9 mouse cellular contexts compared by ENCODE assay signal in the genomic region with DNA sequence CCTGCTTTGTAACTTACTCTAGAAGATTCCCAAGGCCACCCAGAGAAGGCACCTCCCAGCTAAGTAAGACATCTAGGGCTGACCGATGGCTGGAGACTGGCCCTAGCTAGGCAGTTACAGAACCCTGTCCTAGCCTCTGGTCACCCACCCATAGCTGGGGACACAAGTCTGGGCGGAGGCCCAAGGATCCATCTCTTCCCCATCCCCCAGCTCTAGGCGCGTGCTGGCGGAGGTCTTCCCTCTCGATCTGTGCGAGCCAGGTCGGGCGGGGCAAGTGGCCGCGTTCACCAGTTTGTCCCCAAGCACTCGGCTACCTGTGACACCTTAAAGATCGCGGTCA. TPM values are rescaled to one million over a fixed set of nuclear protein-coding genes. Genes with fewer than 3 reads are reported as not detected.
DNase-seq lines count a peak whose midpoint lies in the region; ATAC-seq lines count a peak whose summit lies in the region.
"Had no signal": no experiment of that assay in that cellular context is flagged by ENCODE, and none has a peak within 500 bp of the region (broad histone marks: within the 10 kb centered on the region; RNA-seq: fewer than 3 reads in every experiment).

No protein-coding gene starts in this region.

- H3K4me2 ChIP-seq in intestine, embryonic 16.5 days (ENCODE audit: low read depth, low read length), result peak overlapping the region; percentile 95

- H3K36me3 ChIP-seq in intestine, embryonic 16.5 days (ENCODE audit: control insufficient read depth, insufficient read depth, low read length), result no peaks in the 10 kb centered on the region
- no peaks in the 10 kb centered on the region for H3K36me3 ChIP-seq in midbrain, embryonic 10.5 days

- H3K27me3 ChIP-seq in intestine, embryonic 16.5 days (replicated peaks; ENCODE audit: control insufficient read depth, insufficient read depth, low read length), result no peaks in the 10 kb centered on the region
- peaks cover 27% of the 10 kb centered on the region for H3K27me3 ChIP-seq in midbrain, embryonic 10.5 days (ENCODE audit: low read depth, poor library complexity, severe bottlenecking)

- no peak overlapping the region for H3K27ac ChIP-seq in intestine, embryonic 16.5 days (ENCODE audit: low read length)
- H3K27ac ChIP-seq in midbrain, embryonic 10.5 days (replicated peaks), result peak overlapping the region; percentile 77

- H3K9ac ChIP-seq in intestine, embryonic 16.5 days (ENCODE audit: low read depth, low read length), result peak overlapping the region; percentile 73

- peak; percentile 37 for ATAC-seq in intestine, embryonic 16.5 days

- peaks cover 6% of the 10 kb centered on the region; the same call in 1 of the 2 replicates for H3K4me1 ChIP-seq in intestine, embryonic 16.5 days (ENCODE audit: control insufficient read depth, insufficient read depth, low read length)
- peaks cover 24% of the 10 kb centered on the region for H3K4me1 ChIP-seq in midbrain, embryonic 10.5 days

- 2% methylated on average over 14 of the region's 14 CpGs for WGBS in intestine, embryonic 16.5 days
- 3% methylated on average over 14 of the region's 14 CpGs for WGBS in midbrain, embryonic 10.5 days

- H3K4me3 ChIP-seq in intestine, embryonic 16.5 days (ENCODE audit: low read length), result peak overlapping the region; percentile 62
- peak overlapping the region; percentile 69 for H3K4me3 ChIP-seq in midbrain, embryonic 10.5 days

- H3K9me3 ChIP-seq in intestine, embryonic 16.5 days (ENCODE audit: control insufficient read depth, low read length), result no peaks in the 10 kb centered on the region
- no peaks in the 10 kb centered on the region for H3K9me3 ChIP-seq in midbrain, embryonic 10.5 days (replicated peaks)

- DNase-seq in cerebellum, adult 9-10 months, result peak; percentile 39
- DNase-seq in cerebellum, postnatal 36 days, result no peak
- DNase-seq in urinary bladder, postnatal 25 days (ENCODE audit: low spot score), result peak; percentile 9
- no peak for DNase-seq in urinary bladder, adult 2 months (ENCODE audit: low spot score)
- no peak for DNase-seq in midbrain, embryonic 10.5 days (ENCODE audit: low spot score)
- no peak for DNase-seq in layer of hippocampus, adult 8-10 months (ENCODE audit: low spot score in 2 of 2)
- no peak for DNase-seq in urinary bladder, postnatal 14 days (ENCODE audit: low spot score)

RNA-seq across cellular contexts. Expression of a gene that starts 0.5 kb away (rescaled TPM):
- 2.9 and 4.0 TPM in 2 replicates for polyA plus RNA-seq in urinary bladder, adult 2 months (2012; rRNA removed)
- 3.3 TPM in 2 replicates for polyA plus RNA-seq in intestine, embryonic 16.5 days (2015; fragmentation: Nextera tagmentation; extraction: Ambion mirVana)
- polyA plus RNA-seq in midbrain, embryonic 10.5 days (2016; fragmentation: Nextera tagmentation; extraction: Ambion mirVana), result 2.3 and 3.2 TPM in 2 replicates
- total RNA-seq in layer of hippocampus, adult 8-10 months (2022), result 1 to 10 TPM; 4.5 to 7.7 (median 5.4) TPM

RNA-seq across cellular contexts. Expression of a gene that starts 40.1 kb away (rescaled TPM):
- polyA plus RNA-seq in urinary bladder, adult 2 months (2012; rRNA removed), result not detected in 2 replicates
- not detected in 2 replicates for polyA plus RNA-seq in intestine, embryonic 16.5 days (2015; fragmentation: Nextera tagmentation; extraction: Ambion mirVana)
- not detected in 2 replicates for polyA plus RNA-seq in midbrain, embryonic 10.5 days (2016; fragmentation: Nextera tagmentation; extraction: Ambion mirVana)
- total RNA-seq in layer of hippocampus, adult 8-10 months (2022), result not detected
- polyA plus RNA-seq: gonadal fat pad, adult 2 months had no signal

RNA-seq across cellular contexts. Expression of a gene that starts 49.2 kb away (rescaled TPM):
- polyA plus RNA-seq in urinary bladder, adult 2 months (2012; rRNA removed), result not detected in 2 replicates
- polyA plus RNA-seq in intestine, embryonic 16.5 days (2015; fragmentation: Nextera tagmentation; extraction: Ambion mirVana), result not detected in 2 replicates
- not detected in 2 replicates for polyA plus RNA-seq in midbrain, embryonic 10.5 days (2016; fragmentation: Nextera tagmentation; extraction: Ambion mirVana)
- not detected for total RNA-seq in layer of hippocampus, adult 8-10 months (2022)
- polyA plus RNA-seq: gonadal fat pad, adult 2 months had no signal

RNA-seq across cellular contexts. Expression of a gene that starts 55.2 kb away (rescaled TPM):
- polyA plus RNA-seq in urinary bladder, adult 2 months (2012; rRNA removed), result not detected in 2 replicates
- polyA plus RNA-seq in intestine, embryonic 16.5 days (2015; fragmentation: Nextera tagmentation; extraction: Ambion mirVana), result not detected in 2 replicates
- not detected in 2 replicates for polyA plus RNA-seq in midbrain, embryonic 10.5 days (2016; fragmentation: Nextera tagmentation; extraction: Ambion mirVana)
- not detected for total RNA-seq in layer of hippocampus, adult 8-10 months (2022)
- polyA plus RNA-seq: gonadal fat pad, adult 2 months had no signal

Comparison
In these comparisons a context has a peak if more than half of its experiments do, and no peak if none do; other contexts are left out.
1. DNase-seq: peak in cerebellum, adult 9-10 months (single experiment) and urinary bladder, postnatal 25 days (single experiment); none in cerebellum, postnatal 36 days (0 of 2), urinary bladder, adult 2 months (single experiment), midbrain, embryonic 10.5 days (single experiment), layer of hippocampus, adult 8-10 months (0 of 2) and urinary bladder, postnatal 14 days (single experiment).